Mouse (Mus musculus) liver, adult 2 months (tissue): ENCODE results near the gene Tmem139. TPM values are rescaled to one million over a fixed set of nuclear protein-coding genes. Genes with fewer than 3 reads are reported as not detected.

Experiments
- DNase-seq: peaks from one replicate; pipeline ENCODE4 v3.0.0-alpha.2; 2011; ENCODE audit warnings: low read depth, low spot score; ENCODE audit errors: extremely low read depth
- H3K27ac ChIP-seq: fragments of 200-500 bp; replicated peaks from 2 replicates; pipeline ENCODE4 v1.5.1; 2012; ENCODE audit warnings: low read depth, mild to moderate bottlenecking, control low read depth, inconsistent platforms, low read length; ENCODE audit not compliant: insufficient read depth
- H3K27me3 ChIP-seq: fragments of 200-500 bp; 2 replicates; pipeline ENCODE4 v1.6.1; 2012; ENCODE audit warnings: mild to moderate bottlenecking, moderate library complexity, low read length, inconsistent platforms; ENCODE audit not compliant: control insufficient read depth, insufficient read depth
- H3K36me3 ChIP-seq: fragments of 200-500 bp; 2 replicates; pipeline ENCODE4 v1.6.1; 2012; ENCODE audit warnings: low read length, inconsistent platforms; ENCODE audit not compliant: control insufficient read depth, insufficient read depth
- H3K4me1 ChIP-seq: fragments of 200-500 bp; 2 replicates; pipeline ENCODE4 v1.6.1; 2011; ENCODE audit warnings: low read length; ENCODE audit not compliant: control insufficient read depth, insufficient read depth
- H3K4me3 ChIP-seq: fragments of 200-500 bp; 2 replicates; pipeline ENCODE4 v1.5.1; 2011; ENCODE audit warnings: low read depth, mild to moderate bottlenecking, control low read depth, low read length, moderate library complexity; ENCODE audit not compliant: insufficient read depth
- H3K79me2 ChIP-seq: fragments of 200-500 bp; 2 replicates; pipeline ENCODE4 v1.6.1; 2012; ENCODE audit warnings: inconsistent platforms, mild to moderate bottlenecking, low read length, moderate library complexity; ENCODE audit not compliant: control insufficient read depth, insufficient read depth
- H3K9ac ChIP-seq: fragments of 200-500 bp; 2 replicates; pipeline ENCODE4 v1.6.1; 2012; ENCODE audit warnings: low read depth, mild to moderate bottlenecking, control low read depth, inconsistent platforms, low read length
- CTCF ChIP-seq: fragments of 200-500 bp; IDR thresholded peaks from 2 replicates; pipeline ENCODE4 v1.5.1; 2011; ENCODE audit warnings: low read depth, low read length, control low read depth
- POLR2A ChIP-seq: fragments of 200-500 bp; IDR thresholded peaks from 2 replicates; pipeline ENCODE4 v1.6.1; 2011; ENCODE audit warnings: low read length, control low read depth; ENCODE audit not compliant: insufficient read depth; ENCODE audit errors: extremely low read depth
- WGBS: fragments of 180-500 bp; shearing (Covaris S2); methylation state at CpG from one replicate; pipeline ENCODE4 v1.1.7; 2018; 5-methylcytosine and 5-hydroxymethylcytosine counted together
- polyA plus RNA-seq: library from polyadenylated mRNA; depleted of rRNA; stranded (reverse); fragments of >200 nt; gene quantifications from 2 replicates; pipeline ENCODE4 v1.2.3, GENCODE M21; 2012
- total RNA-seq: library from RNA; depleted of rRNA; stranded (reverse); fragments of >200 nt; gene quantifications from 2 replicates; pipeline ENCODE4 v1.2.3, GENCODE M21; 2014

Tmem139 gene
- total and polyA plus RNA-seq, 2 experiments = 0.37 to 0.46 TPM

- no peak overlapping the region for H3K4me3 ChIP-seq
- H3K36me3 ChIP-seq = 0 out of 2 replicates have a peak, but pooled peaks cover 4% of the 10 kb centered on the region
- no peaks in the 10 kb centered on the region for H3K79me2 ChIP-seq
- peaks cover 10% of the 10 kb centered on the region for H3K4me1 ChIP-seq
- no peak overlapping the region for H3K9ac ChIP-seq
- TF ChIP-seq CTCF = no peak
- TF ChIP-seq POLR2A = no peak
- H3K27me3 ChIP-seq = no peaks in the 10 kb centered on the region
- H3K27ac ChIP-seq = no peak overlapping the region
- WGBS = 71% methylated on average over 8 of the region's 8 CpGs
- no peak for DNase-seq
Observed at GRCm38 (mm10) chr6:42247173-42247572, 14.6 kb upstream of the Tmem139 start.

GRCm38 (mm10) chr6:42247981-42248380, 13.8 kb upstream of the Tmem139 start:
- Histone ChIP-seq H3K4me3 (no peak overlapping the region), H3K36me3 (0 out of 2 replicates have a peak, but pooled peaks cover 4% of the 10 kb centered on the region), H3K27me3 (no peaks in the 10 kb centered on the region), H3K27ac (no peak overlapping the region), H3K4me1 (peaks cover 13% of the 10 kb centered on the region), H3K9ac (no peak overlapping the region), H3K79me2 (no peaks in the 10 kb centered on the region)
- WGBS = 100% methylated on average over 1 of the region's 1 CpGs
- TF ChIP-seq POLR2A (no peak), CTCF (no peak)
- DNase-seq = no peak

- H3K4me1 ChIP-seq = peaks cover 8% of the 10 kb centered on the region
- DNase-seq = peak; percentile 92
- H3K79me2 ChIP-seq = no peaks in the 10 kb centered on the region
- 0 out of 2 replicates have a peak, but pooled peaks cover 4% of the 10 kb centered on the region for H3K36me3 ChIP-seq
- no peak overlapping the region for H3K4me3 ChIP-seq
- H3K27ac ChIP-seq = peak overlapping the region; percentile 25
- no peaks in the 10 kb centered on the region for H3K27me3 ChIP-seq
- no peak overlapping the region for H3K9ac ChIP-seq
- no peak for TF ChIP-seq CTCF
- TF ChIP-seq POLR2A = no peak
- WGBS = 25% methylated on average over 4 of the region's 4 CpGs
Observed at GRCm38 (mm10) chr6:42251791-42252190, 10.0 kb upstream of the Tmem139 start.

GRCm38 (mm10) chr6:42253103-42253502, 8.7 kb upstream of the Tmem139 start:
- no peak overlapping the region for H3K9ac ChIP-seq
- WGBS = 95% methylated on average over 2 of the region's 2 CpGs
- DNase-seq = no peak
- no peaks in the 10 kb centered on the region for H3K36me3 ChIP-seq
- TF ChIP-seq CTCF (no peak), POLR2A (no peak)
- no peak overlapping the region for H3K4me3 ChIP-seq
- no peak overlapping the region for H3K27ac ChIP-seq
- H3K4me1 ChIP-seq = peaks cover 8% of the 10 kb centered on the region
- no peaks in the 10 kb centered on the region for H3K79me2 ChIP-seq
- no peaks in the 10 kb centered on the region for H3K27me3 ChIP-seq

GRCm38 (mm10) chr6:42257303-42257863, 4.4 kb upstream of the Tmem139 start:
- 19% methylated on average over 11 of the region's 11 CpGs for WGBS
- DNase-seq = peak; percentile 65
- Histone ChIP-seq H3K4me3 (no peak overlapping the region), H3K9ac (no peak overlapping the region), H3K27ac (no peak overlapping the region), H3K4me1 (peaks cover under 1% of the 10 kb centered on the region; the same call in 1 of the 2 replicates), H3K79me2 (no peaks in the 10 kb centered on the region), H3K27me3 (no peaks in the 10 kb centered on the region), H3K36me3 (no peaks in the 10 kb centered on the region)
- TF ChIP-seq CTCF = peak; percentile 92
- TF ChIP-seq POLR2A = no peak

- Histone ChIP-seq H3K27ac (no peak overlapping the region), H3K4me1 (no peaks in the 10 kb centered on the region; the same call in 1 of the 2 replicates), H3K4me3 (no peak overlapping the region), H3K27me3 (no peaks in the 10 kb centered on the region), H3K36me3 (no peaks in the 10 kb centered on the region), H3K79me2 (no peaks in the 10 kb centered on the region), H3K9ac (no peak overlapping the region)
- DNase-seq = no peak
- TF ChIP-seq POLR2A (no peak), CTCF (no peak)
- WGBS = 68% methylated on average over 6 of the region's 6 CpGs
Observed at GRCm38 (mm10) chr6:42260430-42260829, 1.3 kb upstream of the Tmem139 start.
